In genomic region chr10:9732065-9732749, GRCm38 (mm10) we compare ENCODE assay signal across 16 mouse cellular contexts.
"Had no signal": no experiment of that assay in that cellular context is flagged by ENCODE, and none has a peak within 500 bp of the region (broad histone marks: within the 10 kb centered on the region; RNA-seq: fewer than 3 reads in every experiment).

No protein-coding gene starts in this region.

- DNase-seq: kidney, adult 11 months; kidney, postnatal 36 days; liver; liver, embryonic 13.5 days; liver, postnatal 0 days; lung, postnatal 14 days; right cerebral cortex, postnatal 14 days; thymus, adult 2 months; thymus, postnatal 36 days had no signal

- H3K4me1 ChIP-seq: liver, embryonic 13.5 days; lung, embryonic 15.5 days; megakaryocyte, embryonic 14.5 days; midbrain, embryonic 12.5 days; stomach, embryonic 15.5 days had no signal

- H3K27me3 ChIP-seq: limb, embryonic 12.5 days; liver, embryonic 13.5 days; lung, embryonic 15.5 days; midbrain, embryonic 12.5 days; stomach, embryonic 15.5 days had no signal

- H3K4me3 ChIP-seq: limb, embryonic 12.5 days; liver, embryonic 13.5 days; lung, embryonic 15.5 days; megakaryocyte, embryonic 14.5 days; midbrain, embryonic 12.5 days; stomach, embryonic 15.5 days had no signal

- H3K27ac ChIP-seq: limb, embryonic 12.5 days; liver, embryonic 13.5 days; lung, embryonic 15.5 days; macrophage; midbrain, embryonic 12.5 days; stomach, embryonic 15.5 days had no signal

- ATAC-seq: liver, postnatal 0 days; midbrain, embryonic 16.5 days had no signal

- H3K9me3 ChIP-seq: limb, embryonic 12.5 days; liver, embryonic 13.5 days; lung, embryonic 15.5 days; megakaryocyte, embryonic 14.5 days; midbrain, embryonic 12.5 days; stomach, embryonic 15.5 days had no signal

- H3K36me3 ChIP-seq: limb, embryonic 12.5 days; liver, embryonic 13.5 days; lung, embryonic 15.5 days; midbrain, embryonic 12.5 days; stomach, embryonic 15.5 days had no signal

- H3K4me2 ChIP-seq: limb, embryonic 12.5 days; liver, embryonic 13.5 days; lung, embryonic 15.5 days; midbrain, embryonic 12.5 days; stomach, embryonic 15.5 days had no signal

- H3K9ac ChIP-seq: limb, embryonic 12.5 days; liver, embryonic 13.5 days; liver, postnatal 0 days; lung, embryonic 15.5 days; midbrain, embryonic 12.5 days; stomach, embryonic 15.5 days had no signal
